Mouse (Mus musculus): ENCODE data around the gene Akap8l.
A peak's percentile ranks its signal among the peaks of the same experiment; 100 is the strongest.

Akap8l gene

GRCm38 (mm10) chr17:32317032-32317431 lies 33.4 kb downstream of the Akap8l start:
- peak; percentile 84 for DNase-seq

GRCm38 (mm10) chr17:32315560-32315959 lies 34.8 kb downstream of the Akap8l start:
- peak; percentile 86 for DNase-seq

GRCm38 (mm10) chr17:32313892-32314291 lies 36.5 kb downstream of the Akap8l start:
- peak; percentile 74 for DNase-seq

GRCm38 (mm10) chr17:32312801-32313200 lies 37.6 kb downstream of the Akap8l start:
- DNase-seq = peak; percentile 88

GRCm38 (mm10) chr17:32307963-32308362 lies 42.4 kb downstream of the Akap8l start:
- no peak for DNase-seq

- DNase-seq = peak; percentile 51
Measured at GRCm38 (mm10) chr17:32298125-32298524, 52.3 kb downstream of the Akap8l start.

- peak; percentile 48 for DNase-seq
Measured at GRCm38 (mm10) chr17:32295901-32296300, 54.5 kb downstream of the Akap8l start.

- DNase-seq = peak; percentile 63
Measured at GRCm38 (mm10) chr17:32295160-32295559, 55.2 kb downstream of the Akap8l start.

- DNase-seq = peak; percentile 34
Measured at GRCm38 (mm10) chr17:32285138-32285670, 65.2 kb downstream of the Akap8l start.

GRCm38 (mm10) chr17:32284262-32285137 lies 65.9 kb downstream of the Akap8l start, which contains the start of gene Brd4:
Gene Brd4 (minus strand): TSS chr17:32284722.
- peak; percentile 99 for DNase-seq

GRCm38 (mm10) chr17:32283771-32284221 lies 66.6 kb downstream of the Akap8l start:
- peak; percentile 97 for DNase-seq

- peak; percentile 94 for DNase-seq
Measured at GRCm38 (mm10) chr17:32283341-32283740, 67.1 kb downstream of the Akap8l start.

GRCm38 (mm10) chr17:32281611-32282310 lies 68.6 kb downstream of the Akap8l start:
- peak; percentile 89 for DNase-seq

GRCm38 (mm10) chr17:32281126-32281525 lies 69.3 kb downstream of the Akap8l start:
- peak; percentile 52 for DNase-seq

GRCm38 (mm10) chr17:32280575-32280974 lies 69.8 kb downstream of the Akap8l start:
- DNase-seq = no peak

GRCm38 (mm10) chr17:32277201-32277600 lies 73.2 kb downstream of the Akap8l start:
- DNase-seq = no peak

GRCm38 (mm10) chr17:32275568-32275967 lies 74.8 kb downstream of the Akap8l start:
- no peak for DNase-seq
